Mouse (Mus musculus) C2C12 (cell line): ENCODE measurements at regions not wholly inside any gene's neighbourhood (a gene's known extent, or its start where the extent isn't known, plus 50 kb on each side); places are given as distances from the start of the nearest gene placed in this dataset.

ENCODE experiments used
- CEBPB ChIP-seq: IDR thresholded peaks from one replicate; pipeline ENCODE4 v1.6.1; 2011; ENCODE audit warnings: low read depth, mild to moderate bottlenecking, control low read depth, moderate library complexity
- CTCF ChIP-seq: IDR thresholded peaks from one replicate; pipeline ENCODE4 v1.5.1; 2011; ENCODE audit not compliant: control insufficient read depth, insufficient read depth, insufficient read length
- USF1 ChIP-seq: IDR thresholded peaks from one replicate; pipeline ENCODE4 v1.6.1; 2011; ENCODE audit warnings: low read depth, mild to moderate bottlenecking, control low read depth, moderate library complexity

GRCm38 (mm10) chr8:35237279-35237678, 528.3 kb upstream of the Gm19410 start:
- TF ChIP-seq USF1 (no peak), CTCF (no peak), CEBPB (no peak)
